ENCODE assay signal across 13 mouse cellular contexts in the genomic region with DNA sequence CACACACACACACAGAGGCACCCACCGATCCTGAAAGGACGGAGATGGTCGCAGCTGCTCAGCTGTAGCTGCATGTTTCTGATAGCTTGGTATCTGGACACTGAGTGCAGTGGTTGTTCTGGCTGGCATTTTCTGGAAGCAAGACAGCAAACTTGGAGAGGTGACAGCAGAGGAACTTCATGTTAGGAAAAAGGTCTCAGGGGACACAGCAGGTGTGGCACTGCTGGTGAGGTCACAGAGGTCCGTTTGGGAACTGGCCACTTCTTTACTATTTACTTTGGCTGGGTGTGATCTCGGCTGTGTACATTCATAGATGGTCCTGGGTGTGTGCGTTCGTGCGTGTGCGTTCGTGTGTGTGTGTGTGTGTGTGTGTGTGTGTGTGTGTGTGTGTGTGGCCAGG. TPM values are rescaled to one million over a fixed set of nuclear protein-coding genes. Genes with fewer than 3 reads are reported as not detected.
A peak's percentile ranks its signal among the peaks of the same experiment; 100 is the strongest.
DNase-seq lines count a peak whose midpoint lies in the region; ATAC-seq and TF ChIP-seq lines count a peak whose summit lies in the region.
"Had no signal": no experiment of that assay in that cellular context is flagged by ENCODE, and none has a peak within 500 bp of the region (broad histone marks: within the 10 kb centered on the region; RNA-seq: fewer than 3 reads in every experiment).

No protein-coding gene starts in this region.

- H3K36me3 ChIP-seq in intestine, postnatal 0 days (ENCODE audit: control insufficient read depth, insufficient read depth) = no peaks in the 10 kb centered on the region
- no peaks in the 10 kb centered on the region for H3K36me3 ChIP-seq in intestine, embryonic 15.5 days
- no peaks in the 10 kb centered on the region for H3K36me3 ChIP-seq in midbrain, embryonic 10.5 days
- H3K36me3 ChIP-seq: embryonic facial prominence, embryonic 15.5 days; forebrain, embryonic 12.5 days; hindbrain, embryonic 15.5 days had no signal

- TF ChIP-seq CTCF in intestine, postnatal 0 days (IDR thresholded peaks at IDR 0.05; ENCODE audit: low read depth) = no peak

- ATAC-seq in intestine, postnatal 0 days = no peak
- ATAC-seq in intestine, embryonic 15.5 days = no peak
- no peak for ATAC-seq in CD4-positive, CD25-positive, alpha-beta regulatory T cell, adult 4 months

- H3K27ac ChIP-seq in intestine, postnatal 0 days (ENCODE audit: low read depth, low read length) = no peak overlapping the region
- no peak overlapping the region for H3K27ac ChIP-seq in intestine, embryonic 15.5 days
- H3K27ac ChIP-seq in midbrain, embryonic 10.5 days (replicated peaks) = no peak overlapping the region
- H3K27ac ChIP-seq: embryonic facial prominence, embryonic 15.5 days; forebrain, embryonic 12.5 days; hindbrain, embryonic 15.5 days had no signal

- H3K4me2 ChIP-seq in intestine, postnatal 0 days (replicated peaks; ENCODE audit: low read depth) = peak overlapping the region; percentile 21; the same call in 1 of the 2 replicates
- H3K4me2 ChIP-seq in intestine, embryonic 15.5 days (replicated peaks) = no peak overlapping the region
- H3K4me2 ChIP-seq: embryonic facial prominence, embryonic 15.5 days; forebrain, embryonic 12.5 days; hindbrain, embryonic 15.5 days had no signal

- 40% methylated on average over 10 of the region's 10 CpGs for WGBS in intestine, postnatal 0 days
- WGBS in intestine, embryonic 15.5 days = 53% methylated on average over 10 of the region's 10 CpGs
- 84% methylated on average over 10 of the region's 10 CpGs for WGBS in midbrain, embryonic 10.5 days

- no peaks in the 10 kb centered on the region for H3K9me3 ChIP-seq in intestine, postnatal 0 days (ENCODE audit: control insufficient read depth)
- H3K9me3 ChIP-seq in intestine, embryonic 15.5 days = no peaks in the 10 kb centered on the region
- H3K9me3 ChIP-seq in midbrain, embryonic 10.5 days (replicated peaks) = no peaks in the 10 kb centered on the region
- H3K9me3 ChIP-seq: embryonic facial prominence, embryonic 15.5 days; forebrain, embryonic 12.5 days; hindbrain, embryonic 15.5 days had no signal

- H3K4me3 ChIP-seq in intestine, postnatal 0 days (ENCODE audit: low read depth, low read length) = no peak overlapping the region
- H3K4me3 ChIP-seq in intestine, embryonic 15.5 days (replicated peaks) = no peak overlapping the region
- H3K4me3 ChIP-seq in midbrain, embryonic 10.5 days = no peak overlapping the region
- H3K4me3 ChIP-seq: embryonic facial prominence, embryonic 15.5 days; forebrain, embryonic 12.5 days; hindbrain, embryonic 15.5 days had no signal

- H3K27me3 ChIP-seq in intestine, postnatal 0 days (replicated peaks; ENCODE audit: control insufficient read depth, insufficient read depth, low read length) = no peaks in the 10 kb centered on the region
- H3K27me3 ChIP-seq in intestine, embryonic 15.5 days (replicated peaks) = no peaks in the 10 kb centered on the region
- H3K27me3 ChIP-seq in midbrain, embryonic 10.5 days (ENCODE audit: low read depth, poor library complexity, severe bottlenecking) = no peaks in the 10 kb centered on the region
- H3K27me3 ChIP-seq: embryonic facial prominence, embryonic 15.5 days; forebrain, embryonic 12.5 days; hindbrain, embryonic 15.5 days had no signal

- H3K9ac ChIP-seq in intestine, postnatal 0 days (ENCODE audit: low read depth, low read length) = no peak overlapping the region
- no peak overlapping the region for H3K9ac ChIP-seq in intestine, embryonic 15.5 days
- H3K9ac ChIP-seq: embryonic facial prominence, embryonic 15.5 days; forebrain, embryonic 12.5 days; hindbrain, embryonic 15.5 days had no signal

- peaks cover 23% of the 10 kb centered on the region for H3K4me1 ChIP-seq in intestine, postnatal 0 days (replicated peaks; ENCODE audit: control insufficient read depth, insufficient read depth, low read length)
- H3K4me1 ChIP-seq in intestine, embryonic 15.5 days (replicated peaks) = peaks cover 17% of the 10 kb centered on the region
- peaks cover 6% of the 10 kb centered on the region; the same call in 1 of the 2 replicates for H3K4me1 ChIP-seq in midbrain, embryonic 10.5 days

- DNase-seq in urinary bladder, adult 18-20 months (ENCODE audit: low spot score in 2 of 2) = peak; percentile 14 to 16
- no peak for DNase-seq in urinary bladder, postnatal 14 days (ENCODE audit: low spot score)
- DNase-seq in lung, postnatal 36 days = peak; percentile 49
- no peak for DNase-seq in midbrain, embryonic 10.5 days (ENCODE audit: low spot score)
- DNase-seq: cerebellum, adult 9-11 months; kidney, adult 9 months; thymus, postnatal 4 days had no signal

RNA-seq across cellular contexts. Expression of a gene that starts 15.4 kb away (rescaled TPM):
- polyA plus RNA-seq in intestine, postnatal 0 days (2015; fragmentation: Nextera tagmentation; extraction: Ambion mirVana) = 19.1 and 22.1 TPM in 2 replicates
- polyA plus RNA-seq in intestine, embryonic 15.5 days (2015; fragmentation: Nextera tagmentation; extraction: Ambion mirVana) = 17.5 and 21.3 TPM in 2 replicates
- 30.6 and 39.9 TPM in 2 replicates for polyA plus RNA-seq in midbrain, embryonic 10.5 days (2016; fragmentation: Nextera tagmentation; extraction: Ambion mirVana)
- 10 to 100 TPM; 60.4 to 66.0 TPM for polyA plus RNA-seq in CD4-positive, CD25-positive, alpha-beta regulatory T cell, adult 4 months (2017; shearing (Covaris generic))

Comparison
In these comparisons a context has a peak if more than half of its experiments do, and no peak if none do; other contexts are left out.
1. DNase-seq: peak in urinary bladder, adult 18-20 months (2 of 2) and lung, postnatal 36 days (single experiment); none in urinary bladder, postnatal 14 days (single experiment) and midbrain, embryonic 10.5 days (single experiment).